Mouse (Mus musculus) layer of hippocampus, adult 2 months (tissue): ENCODE measurements around the gene Rara. TPM values are rescaled to one million over a fixed set of nuclear protein-coding genes. Genes with fewer than 3 reads are reported as not detected.

Source experiments
- DNase-seq, 2 experiments: peaks; one replicate each; pipeline ENCODE4 v3.0.0; 2022; ENCODE audit warnings: low spot score in 2 of 2
- H3K27ac ChIP-seq: fragments of 200-600 bp; 2 replicates; pipeline ENCODE4 v1.8.1; 2022
- H3K4me3 ChIP-seq: fragments of 200-600 bp; 2 replicates; pipeline ENCODE4 v1.8.1; 2022; ENCODE audit warnings: mild to moderate bottlenecking
- CTCF ChIP-seq: fragments of 200-600 bp; conservative IDR thresholded peaks from 2 replicates; pipeline ENCODE4 v1.8.1; 2022; ENCODE audit warnings: antibody characterized with exemption, mild to moderate bottlenecking, moderate library complexity
- total RNA-seq, 2 experiments: library from RNA; stranded (reverse); gene quantifications; 2 replicates each; pipeline ENCODE4 v1.2.3; 2021

Rara gene
- total RNA-seq, 2 experiments from 2014 or later: 15.4 to 19.0 TPM

DNA sequence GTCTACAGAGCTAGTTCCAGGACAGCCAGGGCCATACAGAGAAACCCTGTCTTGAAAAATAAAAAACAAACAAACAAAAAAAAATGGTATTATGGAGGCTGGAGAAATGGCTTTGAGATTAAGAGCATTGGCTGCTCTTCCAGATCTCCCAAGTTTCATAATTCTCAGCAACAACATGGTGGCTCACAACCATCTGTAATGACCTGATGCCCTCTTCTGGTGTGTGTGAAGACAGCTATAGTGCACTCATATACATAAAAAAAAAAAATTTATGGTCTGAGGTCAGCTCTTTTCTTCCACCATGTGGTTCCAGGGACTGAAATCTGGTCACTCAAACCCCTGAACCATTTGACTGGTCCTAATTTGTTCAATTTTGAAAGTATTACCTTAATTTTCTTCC, 71.2 kb downstream of the Rara start:
- no peak overlapping the region for H3K4me3 ChIP-seq
- H3K27ac ChIP-seq: no peak overlapping the region
- peak; percentile 35; the same call in 1 of the 2 replicates for TF ChIP-seq CTCF
- DNase-seq: no peak

- no peak overlapping the region for H3K27ac ChIP-seq
- DNase-seq: no peak
- TF ChIP-seq CTCF: no peak
- H3K4me3 ChIP-seq: no peak overlapping the region
These were observed 71.6 kb downstream of the Rara start for GRCm38 (mm10) chr11:98999243-98999642.

- no peak overlapping the region for H3K4me3 ChIP-seq
- H3K27ac ChIP-seq: no peak overlapping the region
- no peak for DNase-seq
- TF ChIP-seq CTCF: no peak
These were observed 79.2 kb downstream of the Rara start for GRCm38 (mm10) chr11:99006788-99007187.

DNA sequence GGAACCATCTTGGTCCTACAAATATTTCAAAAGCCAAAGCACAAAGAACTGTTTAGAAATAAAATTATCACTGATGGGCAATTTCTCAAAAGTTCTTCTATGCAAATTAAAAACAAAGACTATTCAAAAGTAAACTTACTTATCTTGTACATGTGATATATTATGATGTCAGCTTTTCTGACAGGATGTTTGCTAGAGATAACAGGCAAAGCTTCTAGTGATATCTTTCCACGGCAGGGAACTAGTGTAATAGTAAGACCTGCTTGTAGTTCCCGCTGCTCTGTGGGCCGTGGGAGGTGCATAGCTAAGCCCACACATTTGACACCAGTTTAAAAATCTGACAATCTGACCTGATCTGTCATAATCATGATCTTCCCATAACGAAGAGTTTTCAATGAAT, 82.5 kb downstream of the Rara start:
- DNase-seq: no peak
- no peak for TF ChIP-seq CTCF

DNA sequence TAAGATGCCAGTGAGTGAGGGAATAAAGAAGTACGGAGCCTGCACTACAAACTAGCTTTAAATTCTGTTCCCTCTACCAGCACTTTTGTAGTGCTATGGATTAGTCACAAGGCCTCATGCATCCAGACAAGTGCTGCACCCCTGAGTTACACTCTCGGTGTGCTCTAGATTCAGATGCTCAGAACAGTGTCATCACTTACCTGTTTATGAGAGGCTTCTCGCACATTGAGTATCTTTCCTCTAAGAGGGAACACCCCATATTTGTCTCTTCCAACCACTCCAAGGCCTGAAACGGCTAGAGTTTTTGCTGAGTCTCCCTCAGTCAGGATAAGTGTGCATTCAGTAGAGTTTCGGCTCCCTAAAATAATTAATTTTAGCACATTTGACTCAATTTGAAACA, 83.1 kb downstream of the Rara start:
- H3K27ac ChIP-seq: no peak overlapping the region
- DNase-seq: no peak
- H3K4me3 ChIP-seq: no peak overlapping the region
- TF ChIP-seq CTCF: no peak

More for the DNA sequence above, 82.5 kb downstream of the Rara start:
- Histone ChIP-seq H3K4me3 (no peak overlapping the region), H3K27ac (no peak overlapping the region)

DNA sequence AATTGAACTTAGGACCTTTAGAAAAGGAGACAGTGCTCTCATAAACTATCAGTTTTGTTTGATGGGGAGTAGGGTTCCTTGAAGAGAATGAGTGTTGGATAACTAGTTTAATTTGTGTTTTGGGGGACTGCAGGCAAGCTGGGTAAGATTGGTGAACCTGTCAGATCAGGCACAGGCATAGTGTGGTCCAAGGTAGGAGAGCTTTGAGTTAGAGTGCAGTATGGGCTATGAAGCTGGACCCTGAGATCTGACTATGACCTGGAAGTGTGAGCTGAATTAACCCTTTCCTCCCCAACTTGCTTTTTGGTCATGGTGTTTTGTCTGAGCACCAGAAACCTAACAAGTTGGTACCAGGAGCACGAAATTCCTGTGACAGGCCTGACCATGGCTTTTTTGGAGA, 86.2 kb downstream of the Rara start:
- Histone ChIP-seq H3K4me3 (no peak overlapping the region), H3K27ac (no peak overlapping the region)
- no peak for TF ChIP-seq CTCF
- DNase-seq: no peak

- no peak overlapping the region for H3K4me3 ChIP-seq
- no peak for DNase-seq
- TF ChIP-seq CTCF: no peak
- H3K27ac ChIP-seq: no peak overlapping the region
These were observed 92.2 kb downstream of the Rara start for GRCm38 (mm10) chr11:99019844-99020243.

DNA sequence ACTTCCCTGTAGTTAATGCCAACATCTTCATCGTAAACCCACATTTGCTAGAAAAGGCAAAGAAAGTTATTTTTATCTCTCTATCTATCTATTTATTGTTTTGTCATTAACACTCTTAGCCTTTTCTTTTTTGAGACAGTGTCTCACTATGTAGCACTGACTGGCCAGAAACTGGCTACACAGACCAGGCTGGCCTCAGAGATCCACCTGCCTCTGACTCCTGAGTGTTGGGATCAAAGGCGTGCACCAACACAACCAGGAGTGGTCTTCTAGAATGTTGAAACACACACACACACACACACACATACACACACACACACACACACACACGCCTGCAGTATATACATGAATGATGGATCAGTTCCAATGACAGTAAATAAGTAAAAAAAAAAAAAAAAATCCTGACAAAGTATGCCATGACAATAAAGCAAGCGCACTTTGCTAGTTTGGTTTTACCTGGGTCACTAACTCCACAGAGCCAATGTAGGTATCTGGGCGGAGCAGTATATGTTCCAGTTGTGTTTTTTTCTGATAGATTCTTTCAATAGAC, 94.8 kb downstream of the Rara start:
- no peak for DNase-seq
- Histone ChIP-seq H3K27ac (no peak overlapping the region), H3K4me3 (no peak overlapping the region)
- no peak for TF ChIP-seq CTCF

DNA sequence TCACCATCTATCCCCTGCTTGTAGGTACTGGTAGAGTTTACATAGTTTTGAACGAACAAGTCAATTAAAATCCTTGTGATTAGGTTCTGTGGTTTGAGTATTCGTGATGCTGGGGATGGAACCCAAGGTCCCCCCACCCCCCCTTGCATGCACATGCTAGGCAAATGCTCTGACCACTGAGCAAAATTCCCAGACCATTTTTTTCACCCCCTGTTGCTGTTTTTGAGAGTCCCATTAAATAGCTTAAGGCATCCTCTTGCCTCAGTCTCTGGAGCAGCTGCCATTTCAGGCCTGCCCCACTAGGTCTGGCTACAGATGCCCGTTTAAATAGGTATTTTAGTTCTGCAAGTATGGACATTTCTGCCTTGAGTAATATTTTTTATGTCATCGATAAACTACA, 95.5 kb downstream of the Rara start:
- Histone ChIP-seq H3K27ac (no peak overlapping the region), H3K4me3 (no peak overlapping the region)
- TF ChIP-seq CTCF: no peak
- no peak for DNase-seq

DNA sequence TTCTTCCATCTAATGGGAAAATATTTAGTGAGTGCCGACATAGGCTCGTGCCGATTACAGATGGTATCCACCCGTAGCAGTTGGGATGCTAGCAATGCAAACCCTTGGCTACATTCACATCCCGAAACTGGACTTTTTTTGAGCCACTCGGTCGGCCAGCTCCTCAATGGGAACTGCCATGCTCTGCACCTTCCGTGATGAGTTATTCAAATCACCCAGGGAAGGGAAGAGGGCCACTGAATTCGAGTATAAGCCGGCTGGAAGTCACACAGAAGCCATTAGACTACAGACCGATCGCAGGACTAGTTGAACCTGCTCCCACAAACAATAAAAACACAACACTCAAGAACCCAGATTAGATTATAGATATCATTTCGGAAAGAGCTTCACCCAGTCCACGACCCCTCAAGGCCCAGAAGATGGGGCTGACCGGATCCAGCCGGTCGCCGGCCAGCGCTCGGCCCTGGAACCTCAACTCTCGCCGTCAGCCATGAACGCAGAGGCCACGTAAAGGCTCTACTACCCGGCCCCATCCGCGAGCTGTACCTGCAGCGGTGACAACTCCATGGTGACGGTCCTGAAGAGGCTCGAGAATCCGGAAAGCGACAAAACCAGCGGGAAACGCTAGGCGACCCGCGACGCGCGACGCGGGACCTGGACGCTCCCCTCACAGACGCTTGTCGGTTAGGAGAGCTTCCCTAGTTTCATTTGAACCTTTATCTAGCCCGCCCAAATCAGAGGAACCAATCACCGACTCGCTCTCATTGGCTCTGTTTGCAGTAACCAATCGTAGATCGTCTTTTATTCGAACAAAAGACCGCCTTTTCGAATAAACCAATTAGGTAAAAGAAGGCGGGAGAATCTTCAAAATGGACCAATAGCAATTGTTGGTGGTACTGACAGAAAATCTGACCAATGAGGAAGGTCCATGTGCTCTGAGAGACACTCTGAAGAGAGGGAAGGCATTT, 96.2 kb downstream of the Rara start, which contains the start of gene Top2a:
Gene Top2a, minus strand, starts transcription at position 690 of the 968 bp plus-strand sequence.
- Histone ChIP-seq H3K4me3 (peak within 1 kb of the TSS; percentile 55), H3K27ac (peak within 1 kb of the TSS; percentile 39; the same call in 1 of the 2 replicates)
- DNase-seq: peak; percentile 95 to 96
- TF ChIP-seq CTCF: no peak

Other genes with a start within 250 kb of the Rara start
- gene Psmd3, start 245.3 kb upstream of the Rara start, total RNA-seq: 100 to 1,000 TPM; 123 to 125 TPM
- not detected for gene Csf3, start 226.6 kb upstream of the Rara start, total RNA-seq
- gene Med24, start 198.4 kb upstream of the Rara start, total RNA-seq: 100 to 1,000 TPM; 146 to 148 TPM
- 1,000 to 10,000 TPM in 1 of 2 experiments, 100 to 1,000 TPM in 1; 996 to 1,082 TPM for gene Thra, start 187.2 kb upstream of the Rara start, total RNA-seq
- gene Nr1d1, start 152.5 kb upstream of the Rara start, total RNA-seq: 10 to 100 TPM; 93.2 to 94.0 TPM
- 100 to 1,000 TPM; 168 to 178 TPM for gene Msl1, start 132.3 kb upstream of the Rara start, total RNA-seq
- gene Casc3, start 122.9 kb upstream of the Rara start, total RNA-seq: 10 to 100 TPM; 61.0 to 62.1 TPM
- gene Rapgefl1, start 91.0 kb upstream of the Rara start, total RNA-seq: 100 to 1,000 TPM; 213 to 240 TPM
- gene Wipf2, start 64.2 kb upstream of the Rara start, total RNA-seq: 10 to 100 TPM; 68.6 to 70.9 TPM
- gene Cdc6, start 20.0 kb upstream of the Rara start, total RNA-seq: under 1 TPM; 0.52 to 0.64 TPM
- 1 to 10 TPM; 1.3 to 2.0 TPM for gene Gjd3, start 55.2 kb downstream of the Rara start, total RNA-seq
- gene Top2a, start 96.4 kb downstream of the Rara start, total RNA-seq: 1 to 10 TPM; 1.7 to 3.0 TPM
- gene Igfbp4, start 113.4 kb downstream of the Rara start, total RNA-seq: 10 to 100 TPM; 69.4 to 71.9 TPM
- not detected for gene Tns4, start 161.5 kb downstream of the Rara start, total RNA-seq
- gene Ccr7, start 227.3 kb downstream of the Rara start, total RNA-seq: not detected